Mouse (Mus musculus): ENCODE results near the gene Pkmyt1. TPM values are rescaled to one million over a fixed set of nuclear protein-coding genes. Genes with fewer than 3 reads are reported as not detected.
A peak's percentile ranks its signal among the peaks of the same experiment; 100 is the strongest.
"Not testable (repeated sequence)": the region's sequence is repeated elsewhere in the genome, so short reads cannot be mapped to it uniquely, and the experiment has no call there.

Gene Pkmyt1
- polyA plus RNA-seq, 2 experiments from 2014 or later, result 10.5 to 13.7 TPM

DNA sequence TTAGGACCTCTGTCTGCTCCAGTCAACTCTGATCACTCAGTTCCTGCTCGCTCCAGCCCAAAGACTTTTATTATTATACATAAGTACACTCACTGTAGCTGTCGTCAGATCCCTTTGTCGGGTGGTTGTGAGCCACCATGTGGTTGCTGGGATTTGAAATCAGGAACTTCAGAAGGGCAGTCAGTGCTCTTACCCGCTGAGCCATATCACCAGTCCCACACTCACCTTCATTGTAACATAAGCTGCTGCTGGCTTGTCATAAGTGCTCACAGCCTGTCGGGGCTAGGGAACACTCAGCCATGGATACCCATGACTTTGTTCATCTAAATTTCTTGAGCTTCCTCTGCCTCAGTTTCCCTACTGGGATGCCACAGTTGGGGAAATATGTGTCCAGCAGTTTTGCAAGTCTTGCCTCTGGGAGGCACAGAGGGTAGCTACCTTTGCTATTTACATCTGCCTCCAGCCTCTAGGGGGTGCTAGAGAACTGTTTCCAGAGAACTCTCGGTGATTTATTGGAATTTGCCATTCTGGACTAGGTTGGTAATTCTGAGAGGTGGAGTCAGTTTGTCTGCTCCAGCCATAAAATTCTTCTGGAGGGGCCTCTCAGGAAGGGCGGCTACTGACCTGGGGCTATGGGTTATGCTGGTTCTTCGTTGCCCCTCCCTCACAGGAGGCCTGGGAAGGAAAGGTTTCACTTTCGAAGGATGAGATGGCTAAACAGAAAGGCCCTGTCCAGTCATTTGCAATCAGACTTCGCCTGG is 22.7 kb downstream of the Pkmyt1 start:
- peak; percentile 78 for ATAC-seq

DNA sequence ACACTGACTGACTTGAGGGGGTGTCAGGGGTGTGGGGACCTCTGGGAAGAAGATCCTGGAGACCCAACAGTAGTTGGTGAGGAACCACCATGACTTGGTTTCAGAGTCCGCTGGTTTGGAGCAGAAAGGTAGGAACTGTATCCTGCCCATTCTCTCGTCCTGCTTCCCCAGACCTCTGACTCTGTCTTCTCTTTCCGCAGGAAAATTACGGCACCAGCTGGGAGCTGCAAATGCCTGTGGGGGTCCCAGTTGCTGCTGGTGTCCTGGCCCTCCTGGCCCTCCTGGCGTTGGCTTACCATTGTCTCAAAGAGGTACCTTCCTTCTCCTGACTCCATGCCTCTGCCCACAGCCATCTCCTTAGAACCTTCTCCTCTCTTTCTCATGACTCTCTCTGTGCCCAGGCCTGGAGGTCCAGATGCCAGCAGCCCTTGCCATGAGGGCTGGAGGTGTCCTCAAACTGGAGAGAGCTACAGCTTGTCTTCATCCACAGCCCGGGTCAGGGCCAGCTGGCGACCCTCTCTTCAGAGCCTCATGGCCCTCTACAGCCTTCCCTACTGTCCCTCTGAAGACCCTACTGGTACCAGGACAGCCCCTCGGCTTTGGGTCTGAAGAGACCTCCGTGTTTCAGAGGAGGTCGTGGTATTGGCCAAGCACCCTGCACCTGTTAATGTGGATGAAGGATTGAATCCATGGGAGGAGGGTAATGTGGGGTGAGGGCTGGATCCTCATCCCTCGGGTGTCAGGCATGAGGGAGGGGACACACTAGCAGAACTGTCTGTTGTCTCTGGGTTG is 23.5 kb downstream of the Pkmyt1 start:
- ATAC-seq, result no peak

DNA sequence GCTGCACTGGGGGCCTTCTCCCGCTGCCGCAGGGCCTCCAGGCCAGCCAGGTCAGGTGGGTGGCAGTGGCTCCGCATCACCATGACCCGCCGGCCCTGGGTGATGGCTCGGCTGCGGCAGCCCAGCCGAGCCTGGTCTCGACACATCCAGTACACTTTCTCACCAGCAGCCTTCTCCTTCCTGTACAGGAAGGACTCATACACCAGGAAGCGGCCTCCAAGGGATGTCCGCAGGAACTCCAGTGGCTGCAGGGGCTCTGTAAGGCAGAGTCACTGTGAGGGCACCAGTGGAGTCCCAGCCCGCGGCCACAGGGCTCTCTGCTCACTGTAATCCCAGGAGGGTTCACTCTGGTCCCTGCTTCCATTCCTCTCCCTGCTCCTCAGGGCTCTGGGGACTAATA is 29.6 kb downstream of the Pkmyt1 start:
- no peak for ATAC-seq

DNA sequence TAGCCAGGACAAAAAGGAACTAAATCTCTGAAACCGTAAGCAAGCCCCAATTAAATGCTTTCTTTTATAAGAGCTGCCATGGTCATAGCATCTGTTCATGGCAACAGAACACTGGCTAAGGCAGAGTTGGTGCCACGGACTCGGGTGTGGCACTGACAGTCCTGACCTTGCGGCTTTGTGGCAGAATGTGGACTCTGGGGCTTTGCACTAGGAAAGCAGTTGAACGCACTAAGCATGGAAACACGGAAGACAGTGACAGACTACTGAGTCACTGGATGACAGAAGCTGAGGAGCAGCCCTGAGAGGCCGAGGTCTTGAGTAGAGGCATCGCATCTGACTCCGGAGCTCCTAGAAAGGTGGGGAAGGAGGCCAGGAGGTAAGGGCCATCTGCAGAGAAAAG is 31.4 kb downstream of the Pkmyt1 start:
- no peak for ATAC-seq

DNA sequence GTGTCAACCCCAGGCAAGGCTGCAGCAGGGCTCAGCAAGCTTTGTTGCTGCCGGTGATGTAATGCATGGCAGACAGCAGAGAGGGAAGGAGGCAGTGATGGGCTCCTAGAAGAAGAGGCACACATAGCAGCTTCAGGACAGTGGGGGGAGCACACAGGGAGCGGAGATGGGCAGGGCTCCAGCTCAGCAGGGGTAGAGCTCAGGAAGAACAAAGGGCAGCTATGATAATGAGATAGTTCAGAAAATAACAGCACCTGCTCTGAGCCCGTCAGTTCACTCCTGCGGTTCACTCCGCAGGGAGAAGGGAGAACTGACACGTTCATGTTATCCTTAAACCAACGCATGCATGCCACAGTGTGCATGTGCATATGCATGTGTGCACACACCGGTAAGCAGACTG is 32.7 kb downstream of the Pkmyt1 start:
- ATAC-seq, result no peak

DNA sequence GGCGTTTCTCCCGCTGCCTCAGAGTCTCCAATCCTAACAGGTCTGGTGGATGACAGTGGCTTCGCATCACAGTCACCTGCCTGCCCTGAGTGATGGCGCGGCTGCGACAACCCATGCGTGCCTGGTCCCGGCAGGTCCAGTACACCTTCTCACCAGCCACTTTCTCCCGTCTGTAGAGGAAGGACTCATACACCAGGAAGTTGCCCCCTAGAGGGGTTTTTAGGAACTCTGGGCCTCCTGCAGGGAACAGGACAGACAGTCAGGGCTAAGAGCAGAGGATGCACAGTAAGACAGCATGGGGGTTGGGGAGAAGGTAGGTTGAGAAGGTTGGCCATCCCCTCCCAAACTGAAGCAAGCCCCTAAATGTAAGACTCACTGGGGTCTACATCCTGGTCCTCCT is 34.1 kb downstream of the Pkmyt1 start:
- ATAC-seq, result no peak

DNA sequence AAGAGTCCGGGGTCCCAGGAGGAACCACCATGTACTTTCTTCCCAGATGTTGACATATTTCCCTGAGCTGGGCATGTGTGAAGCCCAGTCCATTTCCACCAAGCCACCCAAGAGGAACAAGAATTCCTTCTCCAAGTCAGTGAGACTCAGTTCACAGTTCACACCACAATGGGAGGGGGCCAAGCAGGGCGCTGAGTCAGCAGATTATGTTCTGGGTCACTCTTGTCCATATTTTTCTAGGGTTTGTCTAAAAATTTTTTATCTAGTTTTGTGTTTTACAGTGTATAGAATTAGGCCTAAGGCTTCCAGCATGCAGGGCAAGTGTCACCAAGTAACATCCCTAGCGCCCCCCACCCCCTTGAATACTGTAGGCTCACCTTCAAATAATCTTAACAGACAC is 35.0 kb downstream of the Pkmyt1 start:
- ATAC-seq, result no peak

DNA sequence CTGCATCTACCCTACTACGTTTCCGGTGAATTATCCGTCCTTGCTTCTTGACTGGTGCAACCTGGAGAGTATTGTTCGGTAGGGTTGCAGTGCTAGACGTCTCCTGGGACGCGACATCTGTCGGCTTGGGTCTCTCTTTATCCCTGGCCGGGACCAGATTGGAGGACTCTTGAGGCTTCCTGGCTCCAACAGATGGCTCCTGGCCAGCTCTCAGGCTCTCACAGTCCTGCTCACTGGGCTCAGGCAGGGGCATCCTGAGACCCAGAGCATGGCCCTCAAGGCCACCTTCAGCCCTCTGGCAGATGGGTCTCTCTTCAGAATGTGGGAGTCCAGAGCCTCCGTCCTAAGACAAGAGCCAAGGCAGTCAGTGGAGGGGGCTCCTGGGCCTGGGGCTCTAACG is 36.8 kb downstream of the Pkmyt1 start:
- no peak for ATAC-seq

DNA sequence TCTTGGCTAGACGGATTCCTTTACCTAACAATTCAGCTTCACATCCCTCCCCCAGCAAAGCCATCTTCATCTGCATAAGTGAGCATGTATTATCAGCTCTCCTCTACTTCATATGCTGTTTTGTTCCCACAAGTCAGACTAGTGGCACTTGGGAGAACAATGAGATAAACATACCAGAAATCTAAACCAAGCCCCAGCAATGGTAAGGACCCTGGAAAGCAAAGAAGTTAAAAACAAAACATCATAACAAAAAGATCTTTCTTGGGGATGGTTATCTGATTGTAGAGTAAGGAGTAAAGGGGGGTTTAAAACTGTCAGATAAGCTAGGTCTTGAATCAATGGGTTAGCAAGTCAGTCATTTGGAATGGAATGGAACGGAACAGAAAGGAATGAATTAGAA is 44.4 kb downstream of the Pkmyt1 start:
- ATAC-seq, result no peak

DNA sequence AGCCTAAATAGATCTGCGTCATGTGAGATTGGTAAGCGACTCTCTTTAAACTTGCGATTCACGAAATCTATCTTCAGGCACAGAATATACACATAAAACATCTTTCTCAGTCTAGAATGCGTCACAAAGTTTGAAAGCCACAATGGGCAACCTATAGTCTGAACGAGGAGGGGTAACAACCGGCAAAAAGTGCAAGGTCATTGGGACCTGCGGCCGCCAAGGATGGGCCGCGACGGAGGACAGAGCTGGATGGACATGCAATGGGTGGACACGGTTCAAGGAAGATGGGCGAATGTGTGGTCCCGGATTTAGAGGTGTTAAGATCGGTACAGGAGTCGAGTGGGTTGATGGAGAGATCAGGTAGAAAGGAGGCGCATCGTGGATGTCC is 44.8 kb downstream of the Pkmyt1 start:
- ATAC-seq, result peak; percentile 2

DNA sequence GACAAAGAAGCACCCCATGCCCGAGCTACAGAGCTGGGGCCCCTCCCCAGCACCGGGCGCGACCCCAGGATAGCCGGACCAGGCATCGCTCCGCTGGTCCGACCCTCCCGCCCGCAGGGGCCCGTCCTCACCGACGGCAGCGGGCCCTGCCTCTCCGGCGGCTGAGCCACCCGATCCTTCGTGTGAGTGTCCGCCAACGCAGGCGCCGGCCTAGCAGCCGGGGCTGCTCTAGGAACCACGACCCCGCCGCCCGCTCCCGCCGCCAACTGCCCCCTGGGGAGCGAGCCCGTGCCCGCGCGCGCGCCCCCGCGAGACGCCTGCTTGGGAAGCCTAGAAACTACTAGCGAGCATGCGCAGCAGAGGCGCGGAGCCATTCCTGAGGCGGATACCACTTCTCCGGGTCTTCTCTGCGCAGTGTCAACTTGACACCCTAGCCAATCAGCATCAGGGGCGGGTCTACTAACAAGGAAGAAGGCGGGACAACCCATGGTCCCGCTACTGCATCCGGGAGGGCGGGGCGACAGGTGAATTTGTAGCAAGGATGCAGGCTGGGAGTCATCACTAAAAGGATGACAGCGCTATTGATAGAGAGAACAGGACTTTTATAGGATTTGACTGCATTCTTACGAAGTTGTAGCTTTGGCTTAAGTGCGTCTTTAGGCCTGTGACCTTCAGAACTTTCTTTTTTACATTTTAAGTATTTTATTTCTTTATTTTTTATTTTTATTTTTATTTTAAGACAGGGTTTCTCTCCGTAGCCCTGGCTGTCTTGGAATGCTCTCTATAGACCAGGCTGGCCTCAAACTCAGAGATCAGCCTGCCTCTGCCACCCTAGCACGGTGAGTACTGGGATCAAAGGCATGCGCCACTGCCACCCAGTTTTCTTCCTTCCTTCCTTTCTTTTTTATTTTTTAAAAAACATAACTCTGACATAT is 45.4 kb downstream of the Pkmyt1 start, which contains the start of gene Flywch1:
Gene Flywch1 (minus strand): TSS at position 319 of the 935 bp plus-strand sequence.
- peak; percentile 95 for ATAC-seq

DNA sequence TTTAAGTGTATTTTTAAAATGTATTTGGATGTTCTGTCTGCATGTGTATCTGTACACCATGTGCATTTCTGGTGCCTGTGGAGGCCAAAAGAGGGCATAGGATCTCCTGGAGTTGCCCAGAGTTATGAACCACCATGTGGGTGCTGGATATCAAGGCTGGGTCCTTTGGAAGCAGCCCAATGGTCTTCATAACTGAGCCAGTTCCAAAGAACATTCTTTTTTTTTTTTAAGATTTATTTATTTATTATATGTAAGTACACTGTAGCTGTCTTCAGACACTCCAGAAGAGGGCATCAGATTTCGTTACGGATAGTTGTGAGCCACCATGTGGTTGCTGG is 46.1 kb downstream of the Pkmyt1 start:
- ATAC-seq, result not testable (repeated sequence)

DNA sequence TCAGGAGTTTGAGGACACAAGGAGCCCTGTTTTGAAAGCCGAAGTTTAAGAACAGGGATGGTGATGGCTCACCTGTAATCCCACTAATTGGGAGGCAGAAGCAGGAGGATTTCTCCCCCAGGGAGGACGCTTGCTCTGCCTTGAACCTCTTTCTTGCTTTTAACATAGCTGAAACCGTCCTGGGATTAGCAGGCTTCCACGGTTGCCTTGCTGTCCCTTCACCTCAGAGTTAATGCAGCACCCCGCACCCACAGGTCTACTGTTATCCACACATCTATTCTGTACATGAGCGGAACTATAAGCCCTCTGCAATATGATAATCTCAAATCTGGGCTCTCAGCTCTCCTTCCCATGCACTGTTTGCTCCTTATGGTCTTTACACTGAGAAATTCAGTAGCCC is 47.5 kb downstream of the Pkmyt1 start:
- ATAC-seq, result no peak

DNA sequence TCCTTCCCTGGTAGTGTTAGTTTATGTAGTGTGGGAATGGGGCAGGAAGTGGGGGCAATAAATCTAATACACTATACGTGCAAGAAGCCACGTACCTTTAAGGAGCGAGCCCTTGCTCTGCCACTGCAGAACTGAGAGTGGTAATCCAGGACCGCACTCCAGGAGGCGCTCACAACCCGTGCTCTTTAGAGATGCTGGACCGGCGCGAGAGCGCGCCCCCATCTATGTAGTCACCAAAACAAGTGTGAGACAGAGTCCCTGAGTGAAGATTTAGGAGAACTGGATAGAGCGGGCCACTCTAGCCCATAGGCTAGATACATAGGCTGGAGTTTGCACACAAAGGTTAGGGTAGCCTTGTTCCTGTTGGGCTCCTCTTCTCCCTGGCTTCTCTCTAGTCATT is 48.0 kb downstream of the Pkmyt1 start:
- ATAC-seq, result peak; percentile 65

DNA sequence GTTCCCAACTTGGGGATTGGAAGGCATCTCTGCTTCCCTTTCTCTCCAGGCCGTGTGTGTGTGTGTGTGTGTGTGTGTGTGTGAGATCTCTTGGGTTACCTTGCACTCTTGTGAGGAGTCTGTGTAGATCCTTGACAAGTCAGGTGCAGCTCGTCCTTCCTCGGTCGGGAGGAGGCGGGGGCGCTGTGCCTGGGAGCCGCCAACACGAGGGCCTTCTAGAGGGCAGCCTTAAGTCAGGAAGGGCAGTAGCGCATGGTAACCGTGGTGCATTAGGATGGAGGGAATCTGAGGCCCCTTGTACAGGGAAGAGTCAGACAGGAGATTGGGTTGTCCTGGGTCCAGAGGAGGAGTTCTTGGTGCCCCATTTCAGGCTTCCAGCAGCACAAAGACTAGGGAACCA is 50.1 kb downstream of the Pkmyt1 start:
- ATAC-seq, result no peak

DNA sequence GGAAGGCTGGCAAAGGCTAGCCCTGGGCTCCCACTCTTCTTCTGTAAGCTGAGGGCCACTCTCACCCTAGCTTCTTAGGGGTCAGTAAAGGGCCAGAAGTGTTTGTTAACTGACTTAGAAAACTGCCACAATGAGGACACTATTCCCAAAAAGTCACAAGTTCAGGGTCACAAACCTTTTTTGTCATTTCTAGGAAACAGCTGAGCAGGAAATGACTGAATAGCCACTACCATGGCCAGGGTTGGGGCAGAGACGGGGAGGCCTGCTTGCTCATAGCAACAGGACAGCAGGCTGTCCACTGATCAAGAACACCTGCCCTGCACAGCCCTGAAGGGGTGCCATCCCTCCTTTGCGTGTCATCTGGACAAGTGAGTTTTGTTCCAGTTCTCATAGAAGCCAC is 51.0 kb downstream of the Pkmyt1 start:
- no peak for ATAC-seq

DNA sequence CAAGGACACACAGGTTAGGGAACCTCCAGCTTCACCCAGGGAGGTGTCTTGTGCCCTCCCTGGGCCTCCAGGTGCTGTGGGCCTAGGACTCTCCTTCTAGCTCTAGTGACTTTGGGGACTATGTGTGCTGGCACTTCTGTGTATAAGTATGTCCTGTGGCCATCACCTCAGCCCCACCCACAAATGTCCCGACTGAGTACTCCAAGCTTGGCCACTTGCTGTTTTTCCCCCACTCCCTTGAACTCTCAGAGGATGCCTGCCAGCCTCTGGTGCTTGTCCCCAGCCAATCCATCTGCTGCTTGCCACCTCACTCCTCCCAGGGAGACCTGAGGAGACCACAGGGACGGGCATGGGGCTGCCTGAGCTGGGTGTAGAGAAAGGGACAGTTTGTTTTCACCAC is 52.3 kb downstream of the Pkmyt1 start:
- no peak for ATAC-seq

DNA sequence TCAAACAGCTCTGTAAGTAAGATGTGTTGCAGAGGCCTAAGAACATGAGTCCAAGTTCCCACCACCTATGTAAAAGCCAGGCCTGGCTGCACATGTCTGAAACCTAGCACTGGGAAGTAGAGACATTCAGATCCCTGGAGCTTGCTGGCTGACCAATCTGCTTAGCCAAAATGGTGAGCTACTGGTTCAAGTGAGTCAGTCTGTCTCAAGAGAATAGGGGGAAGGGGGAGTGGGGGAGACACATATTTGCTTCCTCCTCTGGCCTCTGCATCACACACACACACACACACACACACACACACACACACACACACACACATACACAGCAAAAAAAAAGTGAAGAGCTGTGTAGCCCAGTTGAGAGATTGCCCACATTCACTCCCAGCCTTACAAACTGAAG is 57.2 kb downstream of the Pkmyt1 start:
- no peak for ATAC-seq

DNA sequence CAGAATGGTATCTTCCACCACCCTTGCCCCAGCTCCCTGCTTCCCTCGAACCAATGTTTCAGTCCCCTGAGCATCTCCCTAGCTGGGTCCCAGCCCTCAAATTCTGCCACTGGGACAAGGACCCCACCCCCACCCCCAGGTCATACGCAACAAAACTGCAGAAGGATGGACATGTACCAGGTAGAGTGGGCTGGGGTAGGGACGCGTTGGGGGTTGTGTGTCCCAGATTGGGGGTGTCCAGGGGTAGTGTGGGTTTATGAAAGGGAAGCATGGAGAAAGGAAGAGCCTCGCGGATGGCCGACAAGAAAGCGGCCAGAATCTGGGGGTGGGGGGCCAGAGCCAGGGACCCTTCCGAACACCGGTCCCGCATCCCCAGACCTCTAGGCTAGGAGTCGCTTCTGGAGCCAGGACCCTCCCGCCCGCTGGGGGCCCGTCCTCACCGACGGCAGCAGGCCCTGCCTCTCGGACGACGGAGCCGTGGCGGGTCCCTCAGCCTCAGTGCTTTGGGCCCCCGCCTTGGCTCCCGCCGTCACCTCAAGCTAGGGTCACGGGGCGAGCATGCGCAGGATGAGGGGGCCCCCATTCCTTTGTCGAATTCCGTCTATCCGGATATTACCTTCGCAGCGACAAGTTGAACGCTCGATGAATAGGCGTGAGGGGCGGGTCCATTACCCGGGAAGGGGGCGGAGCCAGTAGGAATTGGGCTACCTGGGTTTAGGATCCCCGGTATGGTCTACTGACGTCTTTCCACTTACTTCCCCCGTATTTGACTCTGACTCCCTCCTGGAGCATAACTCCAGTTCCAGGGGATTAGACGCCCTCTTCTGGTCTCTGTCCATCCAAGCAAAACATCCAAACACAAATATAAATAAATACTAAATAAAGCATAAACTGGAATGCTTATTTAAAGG is 59.7 kb downstream of the Pkmyt1 start, which contains the start of gene Flywch2:
Gene Flywch2 (minus strand): TSS at position 521 of the 911 bp plus-strand sequence.
- peak; percentile 83 for ATAC-seq
